Mouse (Mus musculus): ENCODE measurements around the gene Usp33. TPM values are rescaled to one million over a fixed set of nuclear protein-coding genes. Genes with fewer than 3 reads are reported as not detected.
A peak's percentile ranks its signal among the peaks of the same experiment; 100 is the strongest.

Gene Usp33
- polyA plus RNA-seq, 1 experiment from 2014 or later: 67.4 TPM

- Histone ChIP-seq H3K4me3 (replicated peaks) (no peak overlapping the region), H3K4me2 (no peak overlapping the region), H3K27me3 (no peaks in the 10 kb centered on the region), H3K9ac (no peak overlapping the region), H3K27ac (no peak overlapping the region), H3K36me3 (replicated peaks) (no peaks in the 10 kb centered on the region), H3K4me1 (peaks cover 37% of the 10 kb centered on the region), H3K9me3 (no peaks in the 10 kb centered on the region)
- ATAC-seq (ENCODE audit: low FRiP score): no peak
- 86% methylated on average over 3 of the region's 3 CpGs for whole genome bisulfite sequencing
Measured at GRCm38 (mm10) chr3:152350431-152350830, 4.2 kb downstream of the Usp33 start.

DNA sequence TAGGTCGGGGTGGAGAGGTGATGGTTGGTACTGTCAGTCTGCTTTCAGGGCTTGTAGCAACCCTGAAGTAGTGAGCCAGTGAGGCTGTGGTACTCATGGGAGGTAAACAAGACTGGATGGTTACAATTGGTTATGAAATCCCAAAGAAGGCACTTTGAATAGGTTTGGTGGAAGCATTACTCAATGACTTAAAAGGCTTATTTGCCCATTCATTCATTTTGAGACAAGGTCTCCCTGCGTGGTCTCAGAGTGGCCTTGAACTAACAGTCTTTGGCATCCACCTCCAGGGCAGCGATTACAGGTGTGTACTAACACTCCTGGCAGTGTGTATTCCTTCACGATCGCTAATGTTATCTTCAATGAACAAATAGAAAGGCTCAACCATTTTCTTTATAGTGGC lies 4.7 kb downstream of the Usp33 start:
- Histone ChIP-seq H3K4me3 (replicated peaks) (no peak overlapping the region), H3K27me3 (no peaks in the 10 kb centered on the region), H3K36me3 (replicated peaks) (no peaks in the 10 kb centered on the region), H3K9ac (no peak overlapping the region), H3K4me2 (no peak overlapping the region), H3K9me3 (no peaks in the 10 kb centered on the region), H3K27ac (no peak overlapping the region), H3K4me1 (peaks cover 39% of the 10 kb centered on the region)
- 88% methylated on average over 5 of the region's 5 CpGs for WGBS
- no peak for ATAC-seq (ENCODE audit: low FRiP score)

- no peak overlapping the region for H3K9ac ChIP-seq
- ATAC-seq (ENCODE audit: low FRiP score): no peak
- H3K4me1 ChIP-seq: peaks cover 37% of the 10 kb centered on the region
- no peaks in the 10 kb centered on the region for H3K9me3 ChIP-seq
- no peak overlapping the region for H3K27ac ChIP-seq
- H3K27me3 ChIP-seq: no peaks in the 10 kb centered on the region
- no peaks in the 10 kb centered on the region for H3K36me3 ChIP-seq (replicated peaks)
- no peak overlapping the region for H3K4me2 ChIP-seq
- WGBS: 91% methylated on average over 4 of the region's 4 CpGs
- no peak overlapping the region for H3K4me3 ChIP-seq (replicated peaks)
Measured at GRCm38 (mm10) chr3:152352289-152352688, 6.0 kb downstream of the Usp33 start.

DNA sequence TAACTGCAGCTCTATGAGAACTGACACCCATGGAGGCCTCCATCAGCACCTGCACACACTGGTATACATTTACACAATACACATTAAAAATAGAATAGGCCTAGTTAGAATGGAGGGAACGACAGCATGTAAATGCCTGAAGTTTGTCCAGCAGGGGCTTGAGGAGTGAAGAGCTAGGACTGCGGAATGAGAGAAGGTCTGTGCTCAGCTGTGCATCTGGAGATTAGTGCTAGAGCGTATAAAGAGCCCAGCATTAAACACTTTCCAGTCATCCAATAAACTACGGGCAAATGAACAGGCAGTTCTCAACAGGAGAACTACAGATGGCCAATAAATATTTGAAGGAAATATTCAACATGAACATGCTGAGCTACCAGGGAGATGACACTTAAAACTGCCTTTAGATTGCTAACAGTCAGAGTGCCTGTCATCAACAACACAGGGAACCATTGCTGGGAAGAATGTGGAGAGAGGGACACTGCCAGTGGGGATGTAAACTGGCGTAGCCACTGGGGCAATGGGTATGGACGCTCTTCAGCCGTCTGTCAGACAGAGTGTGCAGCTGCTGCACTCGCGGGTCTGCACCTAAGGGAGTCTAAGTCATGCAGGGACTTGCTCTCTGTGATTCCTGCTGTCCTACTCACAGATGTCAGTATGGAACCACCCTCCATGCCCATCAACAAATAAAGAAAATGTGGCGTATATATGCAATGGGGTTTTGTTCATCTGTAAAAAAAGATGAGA lies 7.3 kb downstream of the Usp33 start:
- Histone ChIP-seq H3K4me2 (no peak overlapping the region), H3K9me3 (no peaks in the 10 kb centered on the region)
- WGBS: 74% methylated on average over 10 of the region's 10 CpGs

GRCm38 (mm10) chr3:152355361-152355760 lies 9.1 kb downstream of the Usp33 start:
- Histone ChIP-seq H3K9ac (no peak overlapping the region), H3K4me1 (peaks cover 20% of the 10 kb centered on the region), H3K36me3 (replicated peaks) (peaks cover 16% of the 10 kb centered on the region), H3K4me2 (no peak overlapping the region), H3K27ac (no peak overlapping the region), H3K9me3 (no peaks in the 10 kb centered on the region), H3K27me3 (no peaks in the 10 kb centered on the region), H3K4me3 (replicated peaks) (no peak overlapping the region)
- 83% methylated on average over 5 of the region's 5 CpGs for WGBS
- no peak for ATAC-seq (ENCODE audit: low FRiP score)

More for the DNA sequence above, 7.3 kb downstream of the Usp33 start:
- Histone ChIP-seq H3K9ac (no peak overlapping the region), H3K4me1 (peaks cover 30% of the 10 kb centered on the region), H3K27me3 (no peaks in the 10 kb centered on the region), H3K4me3 (replicated peaks) (no peak overlapping the region), H3K36me3 (replicated peaks) (peaks cover 2% of the 10 kb centered on the region; the same call in 1 of the 2 replicates), H3K27ac (0 out of 2 replicates have a peak overlapping the region, but pooled peaks have one; percentile 31)
- ATAC-seq (ENCODE audit: low FRiP score): no peak

DNA sequence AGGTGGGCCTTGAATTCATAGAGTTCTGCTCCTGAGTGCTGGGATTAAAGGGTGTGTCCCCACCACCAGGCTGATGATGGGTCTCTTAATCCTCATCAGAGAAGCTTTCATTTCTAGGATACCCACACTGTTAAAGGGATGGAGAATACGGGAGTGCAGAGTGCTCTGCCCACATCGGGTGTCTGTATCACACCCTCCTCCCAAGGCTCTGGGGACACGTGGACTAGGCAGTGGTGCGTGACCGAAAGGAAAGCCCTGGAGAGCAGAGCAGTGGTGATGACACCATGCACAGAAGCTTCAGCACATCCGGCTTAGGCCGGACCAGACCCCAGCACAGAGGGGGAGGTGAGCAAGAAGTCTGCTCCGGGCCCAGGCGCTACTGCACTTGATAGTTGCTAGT lies 10.5 kb downstream of the Usp33 start:
- Histone ChIP-seq H3K36me3 (replicated peaks) (peaks cover 28% of the 10 kb centered on the region), H3K4me1 (peaks cover 13% of the 10 kb centered on the region), H3K27ac (no peak overlapping the region), H3K4me3 (replicated peaks) (no peak overlapping the region), H3K9ac (no peak overlapping the region), H3K9me3 (no peaks in the 10 kb centered on the region), H3K4me2 (no peak overlapping the region), H3K27me3 (no peaks in the 10 kb centered on the region)
- 88% methylated on average over 9 of the region's 9 CpGs for WGBS
- no peak for ATAC-seq (ENCODE audit: low FRiP score)

DNA sequence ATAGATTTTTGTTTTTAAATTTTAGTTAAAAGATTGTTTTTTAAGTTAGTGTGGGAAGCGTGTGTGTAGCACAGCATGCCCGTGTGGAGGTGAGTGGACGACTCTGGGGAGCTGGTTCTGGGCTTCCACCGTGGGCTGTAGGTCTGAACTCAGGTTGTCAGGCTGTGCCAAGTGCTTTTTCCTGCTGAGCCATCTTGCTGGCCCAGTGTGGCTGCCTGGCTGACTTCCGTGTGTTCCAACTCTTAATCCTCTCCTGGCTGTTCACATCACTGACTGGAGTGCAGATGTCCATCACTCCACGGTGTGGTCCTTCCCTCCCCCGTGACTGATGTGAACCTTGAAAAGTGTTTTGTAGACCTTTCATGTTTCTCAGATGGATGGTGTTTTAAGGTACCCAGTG lies 12.9 kb downstream of the Usp33 start:
- no peak for ATAC-seq (ENCODE audit: low FRiP score)
- no peak overlapping the region for H3K9ac ChIP-seq
- no peak overlapping the region for H3K4me2 ChIP-seq
- H3K9me3 ChIP-seq: no peaks in the 10 kb centered on the region
- 88% methylated on average over 7 of the region's 7 CpGs for WGBS
- H3K27ac ChIP-seq: no peak overlapping the region
- H3K27me3 ChIP-seq: no peaks in the 10 kb centered on the region
- peaks cover 3% of the 10 kb centered on the region; the same call in 1 of the 2 replicates for H3K4me1 ChIP-seq
- peaks cover 50% of the 10 kb centered on the region for H3K36me3 ChIP-seq (replicated peaks)
- no peak overlapping the region for H3K4me3 ChIP-seq (replicated peaks)

DNA sequence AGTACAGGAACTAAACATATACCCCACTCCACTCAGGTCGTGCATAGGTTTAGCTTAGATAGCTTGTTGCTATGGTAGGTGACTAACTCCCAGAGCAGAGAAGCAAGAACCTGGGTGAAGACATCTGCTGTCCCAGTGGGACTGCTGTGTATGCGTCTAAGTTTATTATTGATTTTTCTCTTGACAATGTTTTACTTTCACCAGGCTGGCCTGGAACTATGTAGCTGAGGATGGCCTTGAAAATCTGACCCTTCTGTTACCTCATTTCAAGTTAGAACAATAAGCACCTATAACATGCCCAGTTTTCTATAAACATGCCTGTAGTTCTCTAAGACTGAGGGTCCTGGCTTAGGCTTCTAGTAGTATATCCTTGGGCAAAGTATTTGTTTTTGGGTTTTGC lies 17.9 kb downstream of the Usp33 start:
- Histone ChIP-seq H3K4me2 (no peak overlapping the region), H3K27me3 (no peaks in the 10 kb centered on the region), H3K9me3 (no peaks in the 10 kb centered on the region), H3K4me1 (no peaks in the 10 kb centered on the region), H3K36me3 (replicated peaks) (peaks cover 83% of the 10 kb centered on the region), H3K4me3 (replicated peaks) (no peak overlapping the region), H3K9ac (no peak overlapping the region), H3K27ac (no peak overlapping the region)
- WGBS: 92% methylated on average over 2 of the region's 2 CpGs
- ATAC-seq (ENCODE audit: low FRiP score): no peak

GRCm38 (mm10) chr3:152376063-152376462 lies 29.8 kb downstream of the Usp33 start:
- Histone ChIP-seq H3K4me3 (replicated peaks) (no peak overlapping the region), H3K4me1 (no peaks in the 10 kb centered on the region), H3K27ac (no peak overlapping the region), H3K9me3 (no peaks in the 10 kb centered on the region), H3K27me3 (no peaks in the 10 kb centered on the region), H3K9ac (no peak overlapping the region), H3K36me3 (replicated peaks) (peaks cover 72% of the 10 kb centered on the region), H3K4me2 (no peak overlapping the region)
- WGBS: 92% methylated on average over 4 of the region's 4 CpGs
- no peak for ATAC-seq (ENCODE audit: low FRiP score)

- H3K36me3 ChIP-seq (replicated peaks): peaks cover 61% of the 10 kb centered on the region
- 79% methylated on average over 11 of the region's 11 CpGs for WGBS
- no peaks in the 10 kb centered on the region for H3K4me1 ChIP-seq
Measured at GRCm38 (mm10) chr3:152384106-152384505, 37.8 kb downstream of the Usp33 start.

DNA sequence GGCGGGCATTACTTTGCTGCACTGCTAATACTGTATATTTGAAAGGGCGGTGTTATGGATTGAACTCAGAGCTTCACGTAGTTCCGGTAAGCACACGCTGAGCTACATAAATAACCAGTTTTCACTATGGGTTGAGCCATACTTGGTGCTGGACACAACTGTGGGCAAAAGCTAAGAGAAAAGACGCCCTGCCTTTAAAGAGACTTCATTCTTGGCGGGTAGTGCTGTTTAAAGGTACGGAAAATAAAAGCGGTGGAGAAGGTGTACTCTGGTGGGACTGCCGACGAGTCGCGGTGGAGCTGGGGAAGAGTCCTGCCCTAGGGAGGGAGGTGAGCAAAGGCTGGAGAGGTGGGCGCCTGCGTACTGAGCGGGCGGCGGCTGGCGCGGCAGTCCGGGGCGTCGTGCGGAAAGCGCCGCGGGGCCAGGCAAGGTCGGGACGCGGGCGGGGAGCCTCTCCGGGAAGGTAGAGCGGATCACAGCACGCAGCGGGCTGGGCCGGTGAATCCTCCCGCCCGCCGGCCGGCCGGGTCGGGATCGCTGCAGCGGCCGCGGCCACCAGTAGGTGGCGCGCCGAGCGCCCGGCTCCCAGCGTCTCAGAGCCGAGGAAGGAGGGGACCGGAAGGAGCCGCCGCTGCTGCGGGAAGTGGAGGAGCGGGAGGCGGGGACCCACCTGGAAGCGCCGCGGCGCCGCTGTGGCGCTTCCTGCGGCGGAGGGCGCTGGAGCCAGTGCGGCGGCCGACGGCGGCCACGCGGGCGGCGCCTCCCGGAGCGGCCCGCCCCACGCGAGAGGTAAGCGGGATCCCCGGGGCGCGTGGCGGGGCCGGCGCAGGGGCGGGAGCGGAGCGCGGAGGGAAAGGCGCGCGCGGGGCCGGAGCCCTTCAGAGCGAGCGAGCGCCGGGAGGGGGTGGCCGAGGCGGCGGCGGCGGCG lies 49.3 kb downstream of the Usp33 start, which contains the start of gene Zzz3:
Gene Zzz3 (plus strand): TSS at position 124 of the 928 bp plus-strand sequence.
- no peaks in the 10 kb centered on the region for H3K27me3 ChIP-seq
- H3K4me1 ChIP-seq: peaks cover 25% of the 10 kb centered on the region
- H3K4me2 ChIP-seq: peak within 1 kb of the TSS; percentile 79
- peak; percentile 92 for ATAC-seq (ENCODE audit: low FRiP score)
- H3K4me3 ChIP-seq (replicated peaks): peak within 1 kb of the TSS; percentile 82
- 0 out of 2 replicates have a peak, but pooled peaks cover 11% of the 10 kb centered on the region for H3K36me3 ChIP-seq (replicated peaks)
- H3K27ac ChIP-seq: peak within 1 kb of the TSS; percentile 99
- under 1% methylated on average over 70 of the region's 108 CpGs for WGBS
- peak within 1 kb of the TSS; percentile 94 for H3K9ac ChIP-seq
- H3K9me3 ChIP-seq: no peaks in the 10 kb centered on the region

More at GRCm38 (mm10) chr3:152384106-152384505, 37.8 kb downstream of the Usp33 start:
- Histone ChIP-seq H3K27ac (no peak overlapping the region), H3K4me3 (replicated peaks) (no peak overlapping the region), H3K4me2 (no peak overlapping the region), H3K27me3 (no peaks in the 10 kb centered on the region), H3K9me3 (no peaks in the 10 kb centered on the region), H3K9ac (no peak overlapping the region)
- ATAC-seq (ENCODE audit: low FRiP score): no peak

GRCm38 (mm10) chr3:152396278-152396987 lies 50.2 kb downstream of the Usp33 start:
- WGBS: 0% methylated on average over 51 of the region's 102 CpGs
- Histone ChIP-seq H3K4me1 (peaks cover 25% of the 10 kb centered on the region), H3K9me3 (no peaks in the 10 kb centered on the region), H3K4me2 (peak overlapping the region; percentile 79), H3K4me3 (replicated peaks) (peak overlapping the region; percentile 82), H3K27me3 (no peaks in the 10 kb centered on the region), H3K9ac (peak overlapping the region; percentile 94), H3K36me3 (replicated peaks) (0 out of 2 replicates have a peak, but pooled peaks cover 7% of the 10 kb centered on the region), H3K27ac (peak overlapping the region; percentile 99)
- peak; percentile 90 for ATAC-seq (ENCODE audit: low FRiP score)

Data from forebrain, embryonic 12.5 days (tissue).